Mouse (Mus musculus) erythroblast, embryonic 14.5 days (primary cell): ENCODE data around the gene Stat5a.

Source experiments
- GATA1 ChIP-seq: IDR thresholded peaks from 2 replicates; pipeline ENCODE4 v1.6.1; 2012; ENCODE audit warnings: low read length, inconsistent platforms, mixed read lengths
- TAL1 ChIP-seq: IDR thresholded peaks from 3 replicates; pipeline ENCODE4 v1.6.1; 2012; ENCODE audit warnings: low read length, inconsistent platforms, mixed read lengths

DNA sequence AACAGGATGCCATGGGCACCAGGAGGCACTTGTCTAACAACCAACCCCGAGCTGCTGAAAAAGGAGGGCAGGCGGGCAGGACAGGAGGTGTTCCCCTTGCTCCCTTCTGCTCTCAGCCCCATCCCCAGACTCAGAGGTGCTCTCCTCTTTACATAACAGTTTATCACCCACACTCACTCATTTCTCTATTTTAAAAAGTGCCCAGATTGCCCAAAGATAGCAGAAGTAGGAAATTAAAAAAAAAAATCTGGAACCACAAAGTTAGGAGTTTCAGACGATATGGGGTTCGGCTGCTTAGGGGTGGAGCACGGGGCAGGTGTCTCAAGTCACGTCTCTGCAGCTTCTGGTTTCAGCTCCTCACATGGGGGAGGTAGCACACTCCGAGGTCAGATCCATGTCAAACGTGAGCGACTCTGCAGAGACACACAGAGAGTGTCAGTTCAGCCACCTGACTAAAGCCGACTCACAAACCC is 29.2 kb downstream of the Stat5a start:
- TF ChIP-seq TAL1 (no peak), GATA1 (no peak)
